ENCODE assay signal across 22 mouse cellular contexts in the genomic region with DNA sequence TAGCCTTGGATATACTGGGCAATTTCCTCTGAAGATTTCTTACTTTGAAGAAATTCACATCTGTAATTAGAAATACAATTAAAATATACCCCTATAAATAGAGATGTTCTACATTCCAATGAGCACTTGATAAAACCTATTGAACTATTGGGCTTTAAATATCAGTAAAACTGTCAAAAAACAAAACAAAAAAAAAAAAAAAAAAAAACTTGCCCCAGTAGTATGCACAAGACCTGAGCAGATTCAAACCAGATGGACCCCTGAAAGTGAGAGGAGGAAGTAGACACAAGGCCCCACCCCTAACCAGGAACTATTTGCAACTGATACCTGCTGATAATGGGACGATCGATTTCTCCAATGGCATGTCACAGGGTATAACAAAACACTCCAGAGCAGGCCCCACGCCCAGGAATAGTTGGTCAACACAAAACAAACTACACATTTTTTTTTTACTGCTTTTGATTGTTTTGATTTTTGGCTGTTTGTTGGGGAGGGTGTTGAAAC. TPM values are rescaled to one million over a fixed set of nuclear protein-coding genes. Genes with fewer than 3 reads are reported as not detected.
DNase-seq lines count a peak whose midpoint lies in the region; ATAC-seq and TF ChIP-seq lines count a peak whose summit lies in the region.
"Had no signal": no experiment of that assay in that cellular context is flagged by ENCODE, and none has a peak within 500 bp of the region (broad histone marks: within the 10 kb centered on the region; RNA-seq: fewer than 3 reads in every experiment).

No protein-coding gene starts in this region.

- no peaks in the 10 kb centered on the region for H3K79me2 ChIP-seq in CH12.LX (replicated peaks; ENCODE audit: control insufficient read depth, extremely low read depth, insufficient read depth, poor library complexity, severe bottlenecking)

- dilution Hi-C loops in CH12.LX (cut with MboI; ENCODE audit: extremely low pct_ligation_motif_present, extremely low pct_unique_long_range_greater_than_20kb, low sequenced_read_pairs) = no loop called here

- no peaks in the 10 kb centered on the region for H3K27me3 ChIP-seq in embryonic facial prominence, embryonic 11.5 days (ENCODE audit: control insufficient read depth, insufficient read depth, low read length)
- no peaks in the 10 kb centered on the region for H3K27me3 ChIP-seq in embryonic facial prominence, embryonic 10.5 days (replicated peaks; ENCODE audit: low read depth, poor library complexity, severe bottlenecking)
- no peaks in the 10 kb centered on the region for H3K27me3 ChIP-seq in CH12.LX (replicated peaks)
- H3K27me3 ChIP-seq in splenic B cell, adult 2 months (ENCODE audit: control insufficient read depth, insufficient read depth, low read length, poor library complexity, severe bottlenecking) = no peaks in the 10 kb centered on the region
- H3K27me3 ChIP-seq: embryonic facial prominence, embryonic 12.5 days; forebrain, embryonic 13.5 days; forebrain, embryonic 15.5 days had no signal

- no peaks in the 10 kb centered on the region for H3K4me1 ChIP-seq in embryonic facial prominence, embryonic 11.5 days (ENCODE audit: control insufficient read depth, insufficient read depth, low read length)
- H3K4me1 ChIP-seq in embryonic facial prominence, embryonic 10.5 days = no peaks in the 10 kb centered on the region
- H3K4me1 ChIP-seq in CH12.LX (ENCODE audit: control insufficient read depth in 1 of 2, insufficient read depth in 2 of 2) = peaks cover 7 to 20% of the 10 kb centered on the region in 2 experiments
- H3K4me1 ChIP-seq: embryonic facial prominence, embryonic 12.5 days; forebrain, embryonic 13.5 days; forebrain, embryonic 15.5 days had no signal

- no peak for TF ChIP-seq POLR2A in CH12.LX (IDR thresholded peaks at IDR 0.05; ENCODE audit: low read depth, low read length)

- 67% methylated on average over 3 of the region's 3 CpGs for WGBS in embryonic facial prominence, embryonic 11.5 days
- 68% methylated on average over 3 of the region's 3 CpGs for WGBS in embryonic facial prominence, embryonic 10.5 days

- peak; percentile 9 for DNase-seq in embryonic facial prominence, embryonic 11.5 days (ENCODE audit: low spot score)
- DNase-seq in embryonic facial prominence, embryonic 10.5 days (ENCODE audit: low spot score) = no peak
- DNase-seq in A20 (ENCODE audit: low read depth, low spot score) = peak; percentile 92
- peak; percentile 40 for DNase-seq in CH12.LX (ENCODE audit: extremely low read depth)
- DNase-seq in splenic B cell, adult 2 months (ENCODE audit: low read depth, low spot score) = peak; percentile 6
- no peak for DNase-seq in heart, postnatal 36 days
- DNase-seq in heart, adult 18-20 months = no peak
- DNase-seq: adrenal gland, adult 2 months; adrenal gland, postnatal 10 days; adrenal gland, postnatal 25 days; cerebellum, adult 11-12 months; cerebellum, adult 2 months; cerebellum, adult 9-10 months; cerebellum, postnatal 10 days; cerebellum, postnatal 25 days; forebrain, postnatal 0 days had no signal

- no peak overlapping the region for H3K9ac ChIP-seq in embryonic facial prominence, embryonic 11.5 days (replicated peaks; ENCODE audit: low read length)
- peak overlapping the region; percentile 56 for H3K9ac ChIP-seq in CH12.LX (ENCODE audit: insufficient read depth, low read depth)
- H3K9ac ChIP-seq: embryonic facial prominence, embryonic 12.5 days; forebrain, embryonic 13.5 days; forebrain, embryonic 15.5 days; forebrain, postnatal 0 days had no signal

- no peak overlapping the region for H3K4me2 ChIP-seq in embryonic facial prominence, embryonic 11.5 days (ENCODE audit: low read depth, low read length)
- peak overlapping the region; percentile 99 for H3K4me2 ChIP-seq in CH12.LX (ENCODE audit: insufficient read depth, low read depth, poor library complexity, severe bottlenecking)
- H3K4me2 ChIP-seq: embryonic facial prominence, embryonic 12.5 days; forebrain, embryonic 13.5 days; forebrain, embryonic 15.5 days had no signal

- TF ChIP-seq CTCF in CH12.LX (conservative IDR thresholded peaks at IDR 0.05 in 1 of 2, IDR thresholded peaks at IDR 0.05 in 1 of 2; ENCODE audit: low read depth in 2 of 2, low read length in 2 of 2) = no peak

- no peaks in the 10 kb centered on the region for H3K9me3 ChIP-seq in embryonic facial prominence, embryonic 11.5 days (replicated peaks; ENCODE audit: control insufficient read depth, low read length)
- no peaks in the 10 kb centered on the region for H3K9me3 ChIP-seq in embryonic facial prominence, embryonic 10.5 days
- no peaks in the 10 kb centered on the region for H3K9me3 ChIP-seq in CH12.LX (replicated peaks; ENCODE audit: low read length)
- H3K9me3 ChIP-seq: embryonic facial prominence, embryonic 12.5 days; forebrain, embryonic 13.5 days; forebrain, embryonic 15.5 days had no signal

- in situ Hi-C loops in CH12.LX (cut with MboI; ENCODE audit: low pct_ligation_motif_present, low pct_unique_long_range_greater_than_20kb, low sequenced_read_pairs) = no loop called here

- TF ChIP-seq EP300 in CH12.LX (IDR thresholded peaks at IDR 0.05; ENCODE audit: low read length) = peak; percentile 66; the same call in 1 of the 2 replicates

- H3K4me3 ChIP-seq in embryonic facial prominence, embryonic 11.5 days (ENCODE audit: low read depth, low read length) = no peak overlapping the region
- H3K4me3 ChIP-seq in embryonic facial prominence, embryonic 10.5 days = no peak overlapping the region
- no peak overlapping the region for H3K4me3 ChIP-seq in CH12.LX (replicated peaks in 1 of 3; ENCODE audit: low read depth in 2 of 3, low read length in 2 of 3, poor library complexity in 1 of 3)
- H3K4me3 ChIP-seq: embryonic facial prominence, embryonic 12.5 days; forebrain, embryonic 13.5 days; forebrain, embryonic 15.5 days had no signal

- intact Hi-C loops in heart, postnatal 36 days (cut with DNase I) = no loop called here

- no peak for ATAC-seq in embryonic facial prominence, embryonic 11.5 days (replicated peaks; ENCODE audit: insufficient number of reproducible peaks, low FRiP score, low TSS enrichment, low read depth)
- ATAC-seq: CD4-positive, CD25-positive, alpha-beta regulatory T cell, adult 4 months; forebrain, embryonic 13.5 days; forebrain, embryonic 15.5 days; forebrain, postnatal 0 days had no signal

- H3K36me3 ChIP-seq in embryonic facial prominence, embryonic 11.5 days (replicated peaks; ENCODE audit: control insufficient read depth, insufficient read depth, low read depth, low read length) = no peaks in the 10 kb centered on the region
- H3K36me3 ChIP-seq in embryonic facial prominence, embryonic 10.5 days (replicated peaks) = no peaks in the 10 kb centered on the region
- H3K36me3 ChIP-seq in CH12.LX (replicated peaks in 1 of 2; ENCODE audit: control insufficient read depth in 1 of 2, insufficient read depth in 1 of 2, low read length in 1 of 2) = no peaks in the 10 kb centered on the region
- no peaks in the 10 kb centered on the region for H3K36me3 ChIP-seq in splenic B cell, adult 2 months (ENCODE audit: control insufficient read depth, insufficient read depth, low read length, poor library complexity, severe bottlenecking)
- H3K36me3 ChIP-seq: embryonic facial prominence, embryonic 12.5 days; forebrain, embryonic 15.5 days had no signal

- H3K27ac ChIP-seq in embryonic facial prominence, embryonic 11.5 days (replicated peaks; ENCODE audit: low read depth, low read length) = no peak overlapping the region
- no peak overlapping the region for H3K27ac ChIP-seq in embryonic facial prominence, embryonic 10.5 days (replicated peaks)
- peak overlapping the region; percentile 57; the same call in 1 of the 2 replicates for H3K27ac ChIP-seq in CH12.LX (ENCODE audit: insufficient read depth, low read depth)
- H3K27ac ChIP-seq: embryonic facial prominence, embryonic 12.5 days; forebrain, embryonic 13.5 days; forebrain, embryonic 15.5 days had no signal

- TF ChIP-seq RAD21 in CH12.LX (IDR thresholded peaks at IDR 0.05; ENCODE audit: low read depth, low read length) = no peak

TF ChIP-seq in CH12.LX, 34 proteins besides CTCF, POLR2A, EP300 and RAD21:
- TF ChIP-seq ZMIZ1 (IDR thresholded peaks at IDR 0.05; ENCODE audit: low read depth, low read length) = no peak
- peak; percentile 37; the same call in 1 of the 2 replicates for TF ChIP-seq HCFC1 (IDR thresholded peaks at IDR 0.05; ENCODE audit: low read depth, low read length)
- TF ChIP-seq ELF1 (IDR thresholded peaks at IDR 0.05; ENCODE audit: low read depth, low read length) = peak; percentile 67
- TF ChIP-seq TCF12 (IDR thresholded peaks at IDR 0.05; ENCODE audit: low read depth, low read length) = peak; percentile 48
- no peak for TF ChIP-seq RCOR1 (conservative IDR thresholded peaks at IDR 0.05; ENCODE audit: low read depth, low read length)
- TF ChIP-seq SIN3A (IDR thresholded peaks at IDR 0.05; ENCODE audit: low read length) = peak; percentile 50; the same call in 1 of the 2 replicates
- TF ChIP-seq IRF4 (IDR thresholded peaks at IDR 0.05; ENCODE audit: low read depth, low read length) = peak; percentile 49; the same call in 1 of the 2 replicates
- no peak for TF ChIP-seq JUN (IDR thresholded peaks at IDR 0.05; ENCODE audit: insufficient read depth, low read depth, low read length)
- 0 out of 2 replicates have a peak, but pooled peaks have one; percentile 44 for TF ChIP-seq CHD1 (IDR thresholded peaks at IDR 0.05; ENCODE audit: low read depth, low read length)
- TF ChIP-seq ZNF384 (IDR thresholded peaks at IDR 0.05; ENCODE audit: low read depth, low read length) = peak; percentile 93

RNA-seq across cellular contexts. Expression of gene Naip1, which starts 15.3 kb away (rescaled TPM):
- not detected in 2 replicates for polyA plus RNA-seq in embryonic facial prominence, embryonic 11.5 days (2014; fragmentation: Nextera tagmentation; extraction: Ambion mirVana)
- not detected in 2 replicates for polyA plus RNA-seq in embryonic facial prominence, embryonic 10.5 days (2016; fragmentation: Nextera tagmentation; extraction: Ambion mirVana)
- total RNA-seq in CH12.LX (2012; rRNA removed) (1.5 and 1.8 TPM in 2 replicates), CH12.LX (2014; rRNA removed) (1.1 and 1.4 TPM in 2 replicates)
- 1.1 and 1.5 TPM in 2 replicates for polyA plus RNA-seq in CH12.LX (2012; ENCODE audit: insufficient read length, low read depth)
- total RNA-seq in heart, postnatal 36 days (2021) = under 1 TPM in 1 of 2 experiments, not detected in 1; 0.08 TPM
- total RNA-seq in heart, adult 18-20 months (2021) = under 1 TPM; 0.07 to 0.18 TPM
- total RNA-seq: MEL had no signal
- polyA plus RNA-seq: embryonic facial prominence, embryonic 12.5 days; forebrain, embryonic 11.5 days; forebrain, embryonic 13.5 days; forebrain, embryonic 15.5 days had no signal

RNA-seq across cellular contexts. Expression of gene Gtf2h2, which starts 55.0 kb away (rescaled TPM):
- 82.1 and 91.5 TPM in 2 replicates for polyA plus RNA-seq in embryonic facial prominence, embryonic 11.5 days (2014; fragmentation: Nextera tagmentation; extraction: Ambion mirVana)
- polyA plus RNA-seq in embryonic facial prominence, embryonic 10.5 days (2016; fragmentation: Nextera tagmentation; extraction: Ambion mirVana) = 83.6 and 93.1 TPM in 2 replicates
- total RNA-seq in CH12.LX (2012; rRNA removed) (34.0 and 43.7 TPM in 2 replicates), CH12.LX (2014; rRNA removed) (87.8 and 89.2 TPM in 2 replicates)
- 90.1 and 106 TPM in 2 replicates for polyA plus RNA-seq in CH12.LX (2012; ENCODE audit: insufficient read length, low read depth)
- total RNA-seq in heart, postnatal 36 days (2021) = 10 to 100 TPM; 18.4 to 23.6 TPM
- 10 to 100 TPM; 21.7 to 21.9 TPM for total RNA-seq in heart, adult 18-20 months (2021)

Comparison
In these comparisons a context has a peak if more than half of its experiments do, and no peak if none do; other contexts are left out.
1. DNase-seq: peak in embryonic facial prominence, embryonic 11.5 days (single experiment), A20 (single experiment), CH12.LX (single experiment) and splenic B cell, adult 2 months (single experiment); none in embryonic facial prominence, embryonic 10.5 days (single experiment), heart, postnatal 36 days (0 of 2) and heart, adult 18-20 months (0 of 2).